Mouse (Mus musculus): ENCODE measurements around the gene Btbd9.
A peak's percentile ranks its signal among the peaks of the same experiment; 100 is the strongest.

The Btbd9 gene

GRCm38 (mm10) chr17:30602175-30602574, 25.9 kb upstream of the Btbd9 start:
- no peak for DNase-seq (ENCODE audit: low spot score in 2 of 2)

- DNase-seq (ENCODE audit: low spot score in 2 of 2), result no peak
Measured at GRCm38 (mm10) chr17:30598300-30598699, 22.0 kb upstream of the Btbd9 start.

- DNase-seq (ENCODE audit: low spot score in 2 of 2), result no peak
Measured at GRCm38 (mm10) chr17:30597786-30598185, 21.5 kb upstream of the Btbd9 start.

GRCm38 (mm10) chr17:30594846-30595245, 18.6 kb upstream of the Btbd9 start:
- no peak for DNase-seq (ENCODE audit: low spot score in 2 of 2)

- no peak for DNase-seq (ENCODE audit: low spot score in 2 of 2)
Measured at GRCm38 (mm10) chr17:30594407-30594806, 18.1 kb upstream of the Btbd9 start.

- peak in 1 of 2 experiments; percentile 59 for DNase-seq (ENCODE audit: low spot score in 2 of 2)
Measured at GRCm38 (mm10) chr17:30590417-30591198, 14.3 kb upstream of the Btbd9 start.

- DNase-seq (ENCODE audit: low spot score in 2 of 2), result no peak
Measured at GRCm38 (mm10) chr17:30583258-30584001, 7.1 kb upstream of the Btbd9 start.

- DNase-seq (ENCODE audit: low spot score in 2 of 2), result no peak
Measured at GRCm38 (mm10) chr17:30582313-30582712, 6.0 kb upstream of the Btbd9 start.

- peak; percentile 72 to 77 for DNase-seq (ENCODE audit: low spot score in 2 of 2)
Measured at GRCm38 (mm10) chr17:30581201-30581600, 4.9 kb upstream of the Btbd9 start.

GRCm38 (mm10) chr17:30580781-30581180, 4.5 kb upstream of the Btbd9 start:
- no peak for DNase-seq (ENCODE audit: low spot score in 2 of 2)

- no peak for DNase-seq (ENCODE audit: low spot score in 2 of 2)
Measured at GRCm38 (mm10) chr17:30576946-30577345, 658 bp upstream of the Btbd9 start.

GRCm38 (mm10) chr17:30575121-30575904, 975 bp downstream of the Btbd9 start:
- DNase-seq (ENCODE audit: low spot score in 2 of 2), result peak; percentile 56 to 68

- no peak for DNase-seq (ENCODE audit: low spot score in 2 of 2)
Measured at GRCm38 (mm10) chr17:30574783-30575075, 1.6 kb downstream of the Btbd9 start.

GRCm38 (mm10) chr17:30573990-30574782, 2.1 kb downstream of the Btbd9 start:
- DNase-seq (ENCODE audit: low spot score in 2 of 2), result no peak

- DNase-seq (ENCODE audit: low spot score in 2 of 2), result no peak
Measured at GRCm38 (mm10) chr17:30570971-30571370, 5.3 kb downstream of the Btbd9 start.

- no peak for DNase-seq (ENCODE audit: low spot score in 2 of 2)
Measured at GRCm38 (mm10) chr17:30570173-30570572, 6.1 kb downstream of the Btbd9 start.

GRCm38 (mm10) chr17:30568473-30568872, 7.8 kb downstream of the Btbd9 start:
- DNase-seq (ENCODE audit: low spot score in 2 of 2), result no peak

GRCm38 (mm10) chr17:30564971-30565370, 11.3 kb downstream of the Btbd9 start:
- DNase-seq (ENCODE audit: low spot score in 2 of 2), result no peak

GRCm38 (mm10) chr17:30564407-30564806, 11.9 kb downstream of the Btbd9 start:
- no peak for DNase-seq (ENCODE audit: low spot score in 2 of 2)

- no peak for DNase-seq (ENCODE audit: low spot score in 2 of 2)
Measured at GRCm38 (mm10) chr17:30563484-30564075, 12.7 kb downstream of the Btbd9 start.

- no peak for DNase-seq (ENCODE audit: low spot score in 2 of 2)
Measured at GRCm38 (mm10) chr17:30562770-30563169, 13.5 kb downstream of the Btbd9 start.

Measured in right cerebral cortex, postnatal 36 days (tissue).